Mouse (Mus musculus) thymus, postnatal 14 days (tissue): ENCODE results near the gene Cmtr1.

Experiments
- DNase-seq: peaks from one replicate; pipeline ENCODE4 v3.0.0; 2021

Cmtr1 gene

GRCm38 (mm10) chr17:29737849-29738804 lies 77.7 kb downstream of the Cmtr1 start:
- DNase-seq = no peak

DNA sequence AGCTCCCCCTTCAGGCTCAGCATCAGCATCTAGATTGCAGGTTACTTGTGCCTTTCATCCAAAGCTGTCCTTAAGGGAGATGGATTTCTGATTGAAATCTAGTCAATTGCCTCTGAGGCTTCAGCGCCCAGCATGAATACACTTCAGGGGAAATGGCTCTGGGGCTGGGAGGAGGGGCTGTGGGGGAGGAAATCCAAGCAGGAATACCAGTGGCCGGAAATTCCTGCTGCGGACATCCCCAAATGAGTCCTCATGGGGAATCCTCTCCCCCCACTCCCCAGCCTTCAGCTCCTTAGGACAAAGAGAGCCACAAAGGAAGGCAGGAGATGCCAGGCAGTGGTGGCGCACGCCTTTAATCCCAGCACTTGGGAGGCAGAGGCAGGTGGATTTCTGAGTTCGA lies 87.1 kb downstream of the Cmtr1 start:
- DNase-seq = no peak

GRCm38 (mm10) chr17:29754510-29754909 lies 94.1 kb downstream of the Cmtr1 start:
- no peak for DNase-seq
